Mouse (Mus musculus) activated CD4-positive, CD25-positive, alpha-beta regulatory T cell, adult 4 months (primary cell): Measurements from ENCODE around the gene Os9. TPM values are rescaled to one million over a fixed set of nuclear protein-coding genes. Genes with fewer than 3 reads are reported as not detected.
A peak's percentile ranks its signal among the peaks of the same experiment; 100 is the strongest.
"Not testable (repeated sequence)": the region's sequence is repeated elsewhere in the genome, so short reads cannot be mapped to it uniquely, and the experiment has no call there.

Source experiments
- ATAC-seq: one replicate; pipeline ENCODE4 v1.8.0; 2017
- polyA plus RNA-seq, 2 experiments: library from polyadenylated mRNA; unstranded; fragments of 100-300 nt; shearing (Covaris generic); gene quantifications; one replicate each; pipeline ENCODE4 v1.2.1; 2017

Os9 gene
- polyA plus RNA-seq, 2 experiments from 2014 or later = 51.3 to 75.5 TPM

- ATAC-seq = no peak
These were observed 42.0 kb downstream of the Os9 start for GRCm38 (mm10) chr10:127078677-127079575.

- no peak for ATAC-seq
These were observed 42.8 kb downstream of the Os9 start for GRCm38 (mm10) chr10:127078001-127078676.

- ATAC-seq = no peak
These were observed 43.4 kb downstream of the Os9 start for GRCm38 (mm10) chr10:127077515-127077914.

GRCm38 (mm10) chr10:127076082-127076481, 44.8 kb downstream of the Os9 start:
- peak; percentile 89 for ATAC-seq

GRCm38 (mm10) chr10:127075651-127076050, 45.3 kb downstream of the Os9 start:
- ATAC-seq = no peak

GRCm38 (mm10) chr10:127075080-127075479, 45.9 kb downstream of the Os9 start, which contains the start of gene Agap2:
TSS of gene Agap2 (plus strand) at chr10:127075284.
- ATAC-seq = peak; percentile 79

GRCm38 (mm10) chr10:127073981-127074380, 47.0 kb downstream of the Os9 start:
- no peak for ATAC-seq

- ATAC-seq = not testable (repeated sequence)
These were observed 48.0 kb downstream of the Os9 start for GRCm38 (mm10) chr10:127072969-127073368.

GRCm38 (mm10) chr10:127072270-127072669, 48.7 kb downstream of the Os9 start:
- not testable (repeated sequence) for ATAC-seq

- no peak for ATAC-seq
These were observed 49.7 kb downstream of the Os9 start for GRCm38 (mm10) chr10:127071203-127071602.

GRCm38 (mm10) chr10:127070190-127071121, 50.5 kb downstream of the Os9 start, which contains the start of gene Tspan31:
TSS of gene Tspan31 (minus strand) at chr10:127070264.
- ATAC-seq = peak; percentile 79

- ATAC-seq = peak; percentile 13
These were observed 51.4 kb downstream of the Os9 start for GRCm38 (mm10) chr10:127069281-127070189.

GRCm38 (mm10) chr10:127068360-127069038, 52.4 kb downstream of the Os9 start:
- no peak for ATAC-seq

GRCm38 (mm10) chr10:127066519-127067018, 54.4 kb downstream of the Os9 start:
- no peak for ATAC-seq

- ATAC-seq = no peak
These were observed 55.0 kb downstream of the Os9 start for GRCm38 (mm10) chr10:127065981-127066380.

GRCm38 (mm10) chr10:127063913-127064870, 56.7 kb downstream of the Os9 start:
- no peak for ATAC-seq

GRCm38 (mm10) chr10:127063239-127063872, 57.6 kb downstream of the Os9 start, which contains the start of gene Cdk4:
TSS of gene Cdk4 (plus strand) at chr10:127063534.
- ATAC-seq = peak; percentile 72

- ATAC-seq = no peak
These were observed 58.4 kb downstream of the Os9 start for GRCm38 (mm10) chr10:127062503-127062902.

- ATAC-seq = not testable (repeated sequence)
These were observed 58.8 kb downstream of the Os9 start for GRCm38 (mm10) chr10:127062101-127062500.
